In the genomic region with DNA sequence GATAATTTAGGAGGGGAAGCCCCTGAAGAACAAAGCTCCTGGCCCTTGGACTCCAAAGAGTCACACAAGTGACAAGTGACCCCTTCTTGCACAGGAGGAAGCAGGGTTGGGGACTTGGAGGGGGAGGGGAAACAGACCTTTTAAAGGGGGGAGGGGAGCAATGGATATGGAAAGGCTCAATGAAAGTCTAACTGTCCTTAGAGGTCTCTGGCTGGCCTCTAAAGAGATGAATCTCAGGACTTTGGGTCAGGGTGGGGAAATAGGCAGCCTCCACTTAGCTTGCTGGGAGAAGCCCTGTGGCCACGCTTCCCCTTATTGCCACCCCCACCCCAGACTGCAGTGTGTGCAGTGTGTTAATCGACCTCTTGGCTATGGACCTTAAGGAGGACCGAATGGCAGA, we compare ENCODE assay signal across 19 mouse cellular contexts.
A peak's percentile ranks its signal among the peaks of the same experiment; 100 is the strongest.
DNase-seq lines count a peak whose midpoint lies in the region; ATAC-seq lines count a peak whose summit lies in the region.
"Had no signal": no experiment of that assay in that cellular context is flagged by ENCODE, and none has a peak within 500 bp of the region (broad histone marks: within the 10 kb centered on the region; RNA-seq: fewer than 3 reads in every experiment).

No protein-coding gene starts in this region.

- peak overlapping the region; percentile 77 for H3K27ac ChIP-seq in hindbrain, embryonic 10.5 days
- H3K27ac ChIP-seq in hindbrain, embryonic 16.5 days (ENCODE audit: low read depth, low read length): no peak overlapping the region
- H3K27ac ChIP-seq in neural tube, embryonic 12.5 days: no peak overlapping the region
- peak overlapping the region; percentile 72 for H3K27ac ChIP-seq in limb, embryonic 10.5 days
- H3K27ac ChIP-seq in neural tube, embryonic 13.5 days (replicated peaks): 0 out of 2 replicates have a peak overlapping the region, but pooled peaks have one; percentile 72
- H3K27ac ChIP-seq: gastrocnemius, adult 2 months; limb, embryonic 15.5 days had no signal

- no peak overlapping the region for H3K4me3 ChIP-seq in hindbrain, embryonic 10.5 days
- H3K4me3 ChIP-seq in hindbrain, embryonic 16.5 days (ENCODE audit: low read length): no peak overlapping the region
- H3K4me3 ChIP-seq in neural tube, embryonic 12.5 days: no peak overlapping the region
- no peak overlapping the region for H3K4me3 ChIP-seq in limb, embryonic 10.5 days
- H3K4me3 ChIP-seq in neural tube, embryonic 13.5 days: no peak overlapping the region
- H3K4me3 ChIP-seq: gastrocnemius, adult 2 months; limb, embryonic 15.5 days had no signal

- WGBS in hindbrain, embryonic 10.5 days: 2% methylated on average over 3 of the region's 3 CpGs
- WGBS in hindbrain, embryonic 16.5 days: 0% methylated on average over 3 of the region's 3 CpGs
- whole genome bisulfite sequencing in neural tube, embryonic 12.5 days: 6% methylated on average over 3 of the region's 3 CpGs
- 0% methylated on average over 3 of the region's 3 CpGs for WGBS in limb, embryonic 10.5 days
- WGBS in neural tube, embryonic 13.5 days: 10% methylated on average over 3 of the region's 3 CpGs

- no peaks in the 10 kb centered on the region for H3K9me3 ChIP-seq in hindbrain, embryonic 10.5 days
- no peaks in the 10 kb centered on the region for H3K9me3 ChIP-seq in hindbrain, embryonic 16.5 days (ENCODE audit: control insufficient read depth, low read length)
- no peaks in the 10 kb centered on the region for H3K9me3 ChIP-seq in neural tube, embryonic 12.5 days
- no peaks in the 10 kb centered on the region for H3K9me3 ChIP-seq in limb, embryonic 10.5 days (replicated peaks)
- H3K9me3 ChIP-seq in neural tube, embryonic 13.5 days: no peaks in the 10 kb centered on the region
- H3K9me3 ChIP-seq: limb, embryonic 15.5 days had no signal

- H3K36me3 ChIP-seq in hindbrain, embryonic 10.5 days: no peaks in the 10 kb centered on the region
- H3K36me3 ChIP-seq in hindbrain, embryonic 16.5 days (ENCODE audit: control insufficient read depth, insufficient read depth, low read length): no peaks in the 10 kb centered on the region
- H3K36me3 ChIP-seq in neural tube, embryonic 12.5 days: no peaks in the 10 kb centered on the region
- no peaks in the 10 kb centered on the region for H3K36me3 ChIP-seq in limb, embryonic 10.5 days
- no peaks in the 10 kb centered on the region for H3K36me3 ChIP-seq in neural tube, embryonic 13.5 days
- H3K36me3 ChIP-seq: limb, embryonic 15.5 days had no signal

- H3K4me1 ChIP-seq in hindbrain, embryonic 10.5 days (replicated peaks): peaks cover 85% of the 10 kb centered on the region
- H3K4me1 ChIP-seq in hindbrain, embryonic 16.5 days (ENCODE audit: control insufficient read depth, insufficient read depth, low read depth, low read length): peaks cover 23% of the 10 kb centered on the region
- peaks cover 51% of the 10 kb centered on the region for H3K4me1 ChIP-seq in neural tube, embryonic 12.5 days
- H3K4me1 ChIP-seq in limb, embryonic 10.5 days: peaks cover 91% of the 10 kb centered on the region
- peaks cover 74% of the 10 kb centered on the region for H3K4me1 ChIP-seq in neural tube, embryonic 13.5 days (replicated peaks)

- H3K4me2 ChIP-seq in hindbrain, embryonic 16.5 days (ENCODE audit: low read length): no peak overlapping the region
- H3K4me2 ChIP-seq in neural tube, embryonic 12.5 days (replicated peaks): peak overlapping the region; percentile 28; the same call in 1 of the 2 replicates
- no peak overlapping the region for H3K4me2 ChIP-seq in neural tube, embryonic 13.5 days
- H3K4me2 ChIP-seq: limb, embryonic 15.5 days had no signal

- ATAC-seq in hindbrain, embryonic 16.5 days: no peak
- no peak for ATAC-seq in neural tube, embryonic 12.5 days (ENCODE audit: low FRiP score, low read depth)
- ATAC-seq in neural tube, embryonic 13.5 days (ENCODE audit: low read depth): no peak
- ATAC-seq: intestine, postnatal 0 days had no signal

- H3K9ac ChIP-seq in hindbrain, embryonic 16.5 days (ENCODE audit: low read depth, low read length): no peak overlapping the region
- no peak overlapping the region for H3K9ac ChIP-seq in neural tube, embryonic 12.5 days
- H3K9ac ChIP-seq in neural tube, embryonic 13.5 days: no peak overlapping the region
- H3K9ac ChIP-seq: limb, embryonic 15.5 days had no signal

- no peak for DNase-seq in hindbrain, embryonic 10.5 days (ENCODE audit: low spot score)
- no peak for DNase-seq in neural tube, embryonic 10.5 days (ENCODE audit: extremely low spot score, low spot score)
- no peak for DNase-seq in limb, embryonic 10.5 days (ENCODE audit: low spot score)
- DNase-seq in cerebellum, postnatal 4 days (ENCODE audit: low spot score in 2 of 2): no peak
- DNase-seq in frontal cortex, postnatal 10 days (ENCODE audit: low spot score in 2 of 2): no peak
- DNase-seq: adrenal gland, postnatal 36 days; cerebellum, adult 9-11 months; gastrocnemius, adult 2 months; heart, postnatal 36 days; kidney, postnatal 25 days; layer of hippocampus, adult 9-11 months; lung, postnatal 14 days; right cerebral cortex, adult 18-20 months; thymus, postnatal 14 days had no signal

- H3K27me3 ChIP-seq in hindbrain, embryonic 10.5 days (ENCODE audit: insufficient read depth, poor library complexity, severe bottlenecking): peaks cover 100% of the 10 kb centered on the region
- peaks cover 10% of the 10 kb centered on the region for H3K27me3 ChIP-seq in hindbrain, embryonic 16.5 days (replicated peaks; ENCODE audit: control insufficient read depth, insufficient read depth, low read length)
- H3K27me3 ChIP-seq in neural tube, embryonic 12.5 days (replicated peaks): peaks cover 36% of the 10 kb centered on the region
- H3K27me3 ChIP-seq in limb, embryonic 10.5 days (ENCODE audit: low read depth, poor library complexity, severe bottlenecking): peaks cover 100% of the 10 kb centered on the region
- H3K27me3 ChIP-seq in neural tube, embryonic 13.5 days: peaks cover 92% of the 10 kb centered on the region

Comparison
In these comparisons a context has a peak if more than half of its experiments do, and no peak if none do; other contexts are left out.
1. H3K27ac ChIP-seq: peak in hindbrain, embryonic 10.5 days (single experiment), limb, embryonic 10.5 days (single experiment) and neural tube, embryonic 13.5 days (single experiment); none in hindbrain, embryonic 16.5 days (single experiment) and neural tube, embryonic 12.5 days (single experiment).